Mouse (Mus musculus): ENCODE data around the gene Tal1. TPM values are rescaled to one million over a fixed set of nuclear protein-coding genes. Genes with fewer than 3 reads are reported as not detected.

The Tal1 gene
- polyA plus RNA-seq (2015; fragmentation: Nextera tagmentation; extraction: Ambion mirVana) = 1.9 and 2.5 TPM in 2 replicates

DNA sequence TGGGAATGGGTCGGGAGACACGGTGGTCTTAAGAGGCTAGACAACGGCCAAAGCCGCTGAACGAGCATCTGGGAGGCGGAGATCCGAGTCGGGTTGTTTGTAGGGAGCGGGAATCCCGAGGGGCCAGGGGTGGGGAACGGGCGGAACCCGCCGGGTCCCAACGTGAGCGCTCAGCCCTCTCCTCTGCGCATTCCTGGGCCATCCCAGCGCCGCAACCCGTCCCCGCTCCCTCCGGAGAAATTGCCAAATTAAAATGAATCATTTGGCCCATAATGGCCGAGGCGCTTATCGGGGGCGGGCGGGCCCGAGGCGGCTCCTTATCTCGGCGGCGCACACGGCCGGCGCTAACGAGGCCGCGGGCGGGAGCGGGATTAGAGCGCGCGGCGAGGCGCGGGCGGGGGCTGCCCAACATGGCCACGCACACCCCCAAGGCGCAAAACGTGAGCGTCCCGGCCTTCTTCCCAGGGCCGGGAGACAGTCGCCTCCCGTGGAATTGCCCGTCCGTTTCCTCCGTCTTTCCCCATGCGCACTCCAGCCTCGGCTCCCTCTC, at the start of gene Tal1:
Gene Tal1, plus strand, starts transcription at position 56 of the 550 bp plus-strand sequence.
- peak within 1 kb of the TSS; percentile 89 for H3K27ac ChIP-seq (ENCODE audit: low read length)
- no peaks in the 10 kb centered on the region for H3K36me3 ChIP-seq (ENCODE audit: insufficient read depth, low read length)
- H3K27me3 ChIP-seq (replicated peaks; ENCODE audit: insufficient read depth, low read length) = peaks cover 35% of the 10 kb centered on the region
- H3K4me3 ChIP-seq (ENCODE audit: low read depth, low read length) = peak within 1 kb of the TSS; percentile 58
- H3K9ac ChIP-seq (replicated peaks; ENCODE audit: low read depth) = peak within 1 kb of the TSS; percentile 59
- no peaks in the 10 kb centered on the region for H3K9me3 ChIP-seq (ENCODE audit: low read length)
- peak; percentile 51 for DNase-seq (ENCODE audit: low spot score)
- no peaks in the 10 kb centered on the region; the same call in 1 of the 2 replicates for H3K4me1 ChIP-seq (ENCODE audit: insufficient read depth, low read depth, low read length)
- peak within 1 kb of the TSS; percentile 77 for H3K4me2 ChIP-seq (replicated peaks; ENCODE audit: low read depth, low read length)
- ATAC-seq = peak; percentile 39
- WGBS = 3% methylated on average over 51 of the region's 60 CpGs
- TF ChIP-seq CTCF (IDR thresholded peaks at IDR 0.05) (no peak), EP300 (IDR thresholded peaks at IDR 0.05) (no peak)

DNA sequence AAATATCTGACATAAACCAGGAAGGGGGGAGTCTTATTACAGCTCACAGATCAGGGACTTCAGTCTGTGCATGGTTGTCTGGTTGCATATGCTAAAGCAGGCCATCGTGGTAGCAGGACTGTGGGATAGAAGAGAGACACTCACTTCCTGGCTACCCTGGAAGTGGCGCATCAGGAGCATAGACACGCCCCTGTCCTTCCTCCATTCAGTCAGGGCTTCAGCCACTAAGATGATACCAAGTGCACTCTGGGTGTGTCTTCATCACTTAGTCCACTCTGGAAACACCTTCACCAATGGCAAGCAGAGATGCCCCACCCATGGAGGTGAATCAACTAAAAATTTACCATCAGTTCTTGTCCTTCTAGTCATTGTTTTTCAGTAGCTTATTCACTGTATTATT, 42.0 kb upstream of the Tal1 start:
- Histone ChIP-seq H3K27me3 (replicated peaks; ENCODE audit: insufficient read depth, low read length) (no peaks in the 10 kb centered on the region), H3K4me1 (ENCODE audit: insufficient read depth, low read depth, low read length) (no peaks in the 10 kb centered on the region), H3K9ac (replicated peaks; ENCODE audit: low read depth) (no peak overlapping the region), H3K4me2 (replicated peaks; ENCODE audit: low read depth, low read length) (no peak overlapping the region), H3K9me3 (ENCODE audit: low read length) (no peaks in the 10 kb centered on the region), H3K4me3 (ENCODE audit: low read depth, low read length) (no peak overlapping the region), H3K36me3 (ENCODE audit: insufficient read depth, low read length) (no peaks in the 10 kb centered on the region), H3K27ac (ENCODE audit: low read length) (no peak overlapping the region)
- no peak for ATAC-seq
- 88% methylated on average over 3 of the region's 3 CpGs for WGBS
- DNase-seq (ENCODE audit: low spot score) = no peak
- TF ChIP-seq EP300 (IDR thresholded peaks at IDR 0.05) (no peak), CTCF (IDR thresholded peaks at IDR 0.05) (no peak)

DNA sequence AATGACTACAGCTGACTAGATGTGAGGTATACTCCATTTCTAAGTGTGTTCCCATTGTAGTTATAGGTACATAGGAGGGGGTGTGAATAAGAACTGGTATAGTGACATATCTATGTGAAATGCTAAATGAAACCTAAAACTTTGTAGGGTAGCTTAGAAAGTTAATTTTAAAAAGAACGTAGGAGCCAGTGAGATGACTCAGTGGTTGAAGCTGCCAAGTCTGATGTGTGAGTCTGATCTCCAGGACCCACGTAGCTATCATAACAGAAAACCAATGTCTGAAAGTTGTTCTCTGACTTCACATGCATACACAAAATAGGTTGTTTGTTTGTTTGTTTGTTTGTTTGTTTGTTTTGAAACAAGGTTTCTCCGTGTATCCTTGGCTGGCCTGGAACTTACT, 36.2 kb upstream of the Tal1 start:
- Histone ChIP-seq H3K27ac (ENCODE audit: low read length) (no peak overlapping the region), H3K36me3 (ENCODE audit: insufficient read depth, low read length) (no peaks in the 10 kb centered on the region), H3K9ac (replicated peaks; ENCODE audit: low read depth) (no peak overlapping the region), H3K4me3 (ENCODE audit: low read depth, low read length) (no peak overlapping the region), H3K4me2 (replicated peaks; ENCODE audit: low read depth, low read length) (no peak overlapping the region), H3K4me1 (ENCODE audit: insufficient read depth, low read depth, low read length) (no peaks in the 10 kb centered on the region), H3K9me3 (ENCODE audit: low read length) (no peaks in the 10 kb centered on the region), H3K27me3 (replicated peaks; ENCODE audit: insufficient read depth, low read length) (no peaks in the 10 kb centered on the region)
- ATAC-seq = no peak
- TF ChIP-seq CTCF (IDR thresholded peaks at IDR 0.05) (no peak), EP300 (IDR thresholded peaks at IDR 0.05) (no peak)
- no peak for DNase-seq (ENCODE audit: low spot score)
- WGBS = 84% methylated on average over 3 of the region's 3 CpGs

DNA sequence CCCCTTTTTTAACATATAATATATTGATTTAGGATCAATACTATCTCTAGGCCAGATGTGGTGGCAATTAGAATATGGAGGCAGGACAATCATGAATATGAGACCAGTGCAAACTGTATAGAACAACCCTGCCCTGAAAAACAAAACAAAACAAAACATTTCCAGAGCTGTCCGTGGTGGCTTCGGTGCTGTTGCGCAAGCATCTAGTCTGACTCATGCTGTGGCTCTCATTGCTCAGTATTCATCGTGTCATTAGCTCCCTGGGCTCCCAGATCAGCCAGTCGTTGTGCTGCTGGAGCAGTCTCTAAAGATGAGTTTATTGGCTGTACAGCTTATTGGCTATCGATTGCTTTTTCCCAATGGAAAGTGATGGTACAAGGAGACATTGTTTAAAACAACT, 21.2 kb upstream of the Tal1 start:
- Histone ChIP-seq H3K36me3 (ENCODE audit: insufficient read depth, low read length) (no peaks in the 10 kb centered on the region), H3K27ac (ENCODE audit: low read length) (no peak overlapping the region), H3K9me3 (ENCODE audit: low read length) (no peaks in the 10 kb centered on the region), H3K9ac (replicated peaks; ENCODE audit: low read depth) (no peak overlapping the region), H3K4me1 (ENCODE audit: insufficient read depth, low read depth, low read length) (no peaks in the 10 kb centered on the region), H3K4me3 (ENCODE audit: low read depth, low read length) (no peak overlapping the region), H3K27me3 (replicated peaks; ENCODE audit: insufficient read depth, low read length) (no peaks in the 10 kb centered on the region), H3K4me2 (replicated peaks; ENCODE audit: low read depth, low read length) (no peak overlapping the region)
- DNase-seq (ENCODE audit: low spot score) (peak; percentile 78), ATAC-seq (peak; percentile 44; the same call in 1 of the 2 replicates)
- TF ChIP-seq EP300 (IDR thresholded peaks at IDR 0.05) (no peak), CTCF (IDR thresholded peaks at IDR 0.05) (no peak)
- WGBS = 49% methylated on average over 6 of the region's 6 CpGs

DNA sequence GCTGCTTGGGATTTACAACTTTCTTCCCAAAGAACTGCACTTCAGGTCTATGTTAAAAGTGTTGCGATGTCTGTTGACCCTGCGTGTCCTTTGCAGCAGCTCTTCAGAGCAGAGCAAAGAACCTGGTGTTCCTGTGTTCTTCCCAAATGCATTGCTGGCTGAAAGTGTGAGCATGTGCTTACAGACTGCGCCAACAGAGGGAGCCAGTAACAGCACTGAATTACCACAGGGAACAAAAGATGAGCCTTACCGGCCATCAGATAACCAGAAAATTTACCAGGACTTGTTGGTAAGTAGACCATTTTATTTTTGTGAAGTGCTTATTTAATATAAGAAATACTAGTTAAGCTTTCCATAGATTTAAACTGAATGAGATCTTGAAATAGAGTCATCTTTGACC, 18.0 kb upstream of the Tal1 start:
- no peak overlapping the region for H3K4me2 ChIP-seq (replicated peaks; ENCODE audit: low read depth, low read length)
- 28% methylated on average over 4 of the region's 4 CpGs for WGBS
- TF ChIP-seq CTCF (IDR thresholded peaks at IDR 0.05) = peak; percentile 88
- no peak for TF ChIP-seq EP300 (IDR thresholded peaks at IDR 0.05)

DNA sequence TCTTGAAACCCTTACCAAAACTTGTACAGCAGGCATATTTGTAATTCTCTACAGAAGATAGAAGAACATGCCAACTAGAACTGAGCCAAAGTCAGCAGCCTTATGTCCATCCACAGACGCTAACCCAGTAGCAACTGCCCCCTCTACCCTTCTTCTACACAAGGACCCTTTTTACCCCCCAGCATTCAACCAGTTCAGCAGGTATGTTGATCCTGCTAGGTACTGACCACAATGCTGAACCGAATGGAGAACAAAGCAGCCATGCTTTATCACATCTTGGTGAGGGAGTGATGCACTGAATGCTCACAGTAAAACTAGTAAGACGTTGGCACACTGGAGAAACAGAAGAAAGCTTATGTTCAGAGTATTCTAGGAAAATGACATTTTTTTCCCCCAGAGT, 10.6 kb upstream of the Tal1 start:
- DNase-seq (ENCODE audit: low spot score) = no peak
- no peak overlapping the region for H3K27ac ChIP-seq (ENCODE audit: low read length)

More for the DNA sequence above, 18.0 kb upstream of the Tal1 start:
- no peak overlapping the region for H3K9ac ChIP-seq (replicated peaks; ENCODE audit: low read depth)
- no peak overlapping the region for H3K4me3 ChIP-seq (ENCODE audit: low read depth, low read length)
- no peak overlapping the region for H3K27ac ChIP-seq (ENCODE audit: low read length)
- H3K9me3 ChIP-seq (ENCODE audit: low read length) = no peaks in the 10 kb centered on the region
- no peaks in the 10 kb centered on the region for H3K27me3 ChIP-seq (replicated peaks; ENCODE audit: insufficient read depth, low read length)
- no peak for ATAC-seq
- H3K36me3 ChIP-seq (ENCODE audit: insufficient read depth, low read length) = no peaks in the 10 kb centered on the region; the same call in 1 of the 2 replicates
- peak; percentile 42 for DNase-seq (ENCODE audit: low spot score)
- H3K4me1 ChIP-seq (ENCODE audit: insufficient read depth, low read depth, low read length) = no peaks in the 10 kb centered on the region

More for the DNA sequence above, 10.6 kb upstream of the Tal1 start:
- Histone ChIP-seq H3K4me1 (ENCODE audit: insufficient read depth, low read depth, low read length) (no peaks in the 10 kb centered on the region), H3K36me3 (ENCODE audit: insufficient read depth, low read length) (no peaks in the 10 kb centered on the region; the same call in 1 of the 2 replicates), H3K4me3 (ENCODE audit: low read depth, low read length) (no peak overlapping the region), H3K9me3 (ENCODE audit: low read length) (no peaks in the 10 kb centered on the region), H3K9ac (replicated peaks; ENCODE audit: low read depth) (no peak overlapping the region), H3K4me2 (replicated peaks; ENCODE audit: low read depth, low read length) (no peak overlapping the region), H3K27me3 (replicated peaks; ENCODE audit: insufficient read depth, low read length) (no peaks in the 10 kb centered on the region)
- 79% methylated on average over 3 of the region's 3 CpGs for WGBS
- no peak for ATAC-seq
- TF ChIP-seq EP300 (IDR thresholded peaks at IDR 0.05) = no peak
- no peak for TF ChIP-seq CTCF (IDR thresholded peaks at IDR 0.05)
